Mouse (Mus musculus): ENCODE results near the gene Ppp1r1b. TPM values are rescaled to one million over a fixed set of nuclear protein-coding genes. Genes with fewer than 3 reads are reported as not detected.
A peak's percentile ranks its signal among the peaks of the same experiment; 100 is the strongest.

Ppp1r1b gene
- polyA plus RNA-seq, 1 experiment from 2014 or later: 1.2 TPM

DNA sequence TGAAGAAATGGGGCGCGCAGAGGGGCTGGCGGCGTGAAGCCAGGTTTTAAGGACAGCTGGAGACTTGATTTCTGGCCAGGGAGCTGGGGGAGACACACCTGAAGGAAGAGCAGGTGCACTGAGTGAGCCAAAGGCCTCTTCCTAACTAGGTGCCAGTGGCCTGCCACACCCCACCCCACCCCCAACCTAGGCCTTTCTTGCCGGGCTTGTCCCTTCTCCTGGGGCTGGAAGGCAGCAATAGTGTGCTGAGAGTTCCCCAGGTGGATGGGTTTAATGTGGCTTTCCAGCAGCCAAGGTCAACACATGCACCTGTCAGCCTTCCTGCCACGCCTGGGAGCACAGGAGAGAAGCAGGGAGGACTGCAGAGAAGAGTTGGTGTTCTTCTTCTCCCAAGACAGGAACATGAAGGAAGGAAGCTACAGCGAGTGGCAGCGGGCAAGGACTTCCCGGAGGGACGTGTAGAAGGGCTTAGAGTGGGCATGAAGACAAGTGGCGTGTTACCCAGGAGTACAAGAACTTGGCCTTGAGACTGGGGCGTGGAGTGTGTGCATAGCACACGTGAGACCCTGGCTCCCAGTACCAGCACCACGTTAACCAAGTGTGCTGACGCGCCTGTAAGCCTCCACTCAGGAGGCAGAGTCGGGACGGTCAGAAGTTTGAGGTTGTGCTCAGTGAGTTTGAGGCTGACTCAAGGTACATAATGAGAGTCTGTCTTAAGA lies 4.2 kb downstream of the Ppp1r1b start:
- 76% methylated on average over 18 of the region's 18 CpGs for WGBS
- Histone ChIP-seq H3K4me2 (no peak overlapping the region), H3K4me1 (peaks cover 17% of the 10 kb centered on the region), H3K36me3 (no peaks in the 10 kb centered on the region), H3K9ac (no peak overlapping the region), H3K27ac (no peak overlapping the region), H3K9me3 (no peaks in the 10 kb centered on the region), H3K4me3 (no peak overlapping the region), H3K27me3 (peaks cover 74% of the 10 kb centered on the region)
- ATAC-seq (ENCODE audit: insufficient number of reproducible peaks, insufficient read depth, low FRiP score, low TSS enrichment, low read depth): no peak

- Histone ChIP-seq H3K36me3 (no peaks in the 10 kb centered on the region), H3K4me2 (no peak overlapping the region), H3K9me3 (no peaks in the 10 kb centered on the region), H3K4me1 (peaks cover 12% of the 10 kb centered on the region), H3K9ac (no peak overlapping the region; the same call in 1 of the 2 replicates), H3K4me3 (no peak overlapping the region), H3K27ac (no peak overlapping the region), H3K27me3 (peaks cover 61% of the 10 kb centered on the region)
- ATAC-seq (ENCODE audit: insufficient number of reproducible peaks, insufficient read depth, low FRiP score, low TSS enrichment, low read depth): no peak
- WGBS: 26% methylated on average over 8 of the region's 8 CpGs
Measured at GRCm38 (mm10) chr11:98353651-98354211, 5.5 kb downstream of the Ppp1r1b start.

DNA sequence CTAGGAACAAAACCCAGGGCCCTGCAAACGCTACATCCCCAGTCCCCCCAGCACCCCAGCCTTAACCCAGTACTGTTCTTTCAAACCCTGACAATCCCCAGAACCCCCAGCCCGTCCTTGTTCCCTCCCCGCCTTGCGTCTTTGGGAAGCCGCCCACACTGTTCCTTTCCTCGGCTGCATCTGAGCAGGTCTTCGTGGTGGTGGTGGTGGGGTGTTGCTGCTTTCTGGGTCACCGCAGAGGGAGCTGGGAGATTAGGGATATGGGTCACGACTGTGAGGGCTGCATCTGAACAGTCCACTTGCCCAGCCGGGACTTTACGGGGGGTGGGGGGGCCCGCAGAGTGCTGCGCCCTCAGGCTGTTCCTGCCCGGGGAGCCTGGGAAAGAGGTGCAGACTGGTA lies 6.2 kb downstream of the Ppp1r1b start:
- Histone ChIP-seq H3K27me3 (peaks cover 54% of the 10 kb centered on the region), H3K9ac (no peak overlapping the region), H3K27ac (no peak overlapping the region), H3K4me2 (no peak overlapping the region), H3K36me3 (no peaks in the 10 kb centered on the region), H3K4me1 (peaks cover 12% of the 10 kb centered on the region), H3K9me3 (no peaks in the 10 kb centered on the region), H3K4me3 (no peak overlapping the region)
- 57% methylated on average over 14 of the region's 14 CpGs for WGBS
- ATAC-seq (ENCODE audit: insufficient number of reproducible peaks, insufficient read depth, low FRiP score, low TSS enrichment, low read depth): no peak

DNA sequence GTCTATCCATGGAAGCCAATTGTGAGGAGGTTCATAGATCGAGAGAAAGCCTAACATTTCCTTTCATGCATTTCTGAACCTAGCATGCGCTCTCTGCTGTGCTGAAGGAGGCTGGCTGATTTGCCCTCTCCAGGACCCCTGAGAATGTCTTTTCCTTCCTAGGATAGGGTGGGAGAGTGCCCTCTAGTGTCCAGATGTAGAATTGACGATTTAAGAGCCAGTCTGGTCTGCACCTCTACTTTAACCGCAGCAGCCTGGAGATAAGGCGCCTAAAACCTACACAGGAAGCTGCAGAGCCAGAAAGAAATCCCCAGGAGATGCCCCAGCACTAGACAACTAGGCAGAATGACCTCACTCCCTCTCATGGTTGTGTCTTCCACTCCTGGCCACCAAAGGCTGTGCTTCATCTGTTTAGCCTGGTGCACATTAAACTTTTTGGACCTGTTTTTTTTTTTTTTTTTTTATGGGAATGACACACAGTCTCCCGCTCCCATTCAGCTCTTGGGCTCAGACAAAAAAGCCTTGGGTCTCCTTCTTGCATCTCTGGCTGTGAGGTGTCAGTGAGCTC lies 7.6 kb downstream of the Ppp1r1b start:
- no peaks in the 10 kb centered on the region for H3K9me3 ChIP-seq
- no peak overlapping the region for H3K4me2 ChIP-seq
- 11% methylated on average over 6 of the region's 6 CpGs for WGBS
- ATAC-seq (ENCODE audit: insufficient number of reproducible peaks, insufficient read depth, low FRiP score, low TSS enrichment, low read depth): no peak
- no peak overlapping the region for H3K9ac ChIP-seq
- H3K36me3 ChIP-seq: no peaks in the 10 kb centered on the region
- H3K4me1 ChIP-seq: peaks cover 25% of the 10 kb centered on the region
- H3K4me3 ChIP-seq: no peak overlapping the region
- H3K27ac ChIP-seq: no peak overlapping the region
- H3K27me3 ChIP-seq: peaks cover 40% of the 10 kb centered on the region

- no peak overlapping the region for H3K4me3 ChIP-seq
- H3K4me2 ChIP-seq: 0 out of 2 replicates have a peak overlapping the region, but pooled peaks have one; percentile 86
- peaks cover 30% of the 10 kb centered on the region for H3K27me3 ChIP-seq
- H3K9me3 ChIP-seq: no peaks in the 10 kb centered on the region
- H3K9ac ChIP-seq: no peak overlapping the region
- H3K4me1 ChIP-seq: peaks cover 33% of the 10 kb centered on the region
- H3K36me3 ChIP-seq: no peaks in the 10 kb centered on the region
- 77% methylated on average over 7 of the region's 7 CpGs for WGBS
- ATAC-seq (ENCODE audit: insufficient number of reproducible peaks, insufficient read depth, low FRiP score, low TSS enrichment, low read depth): no peak
- 0 out of 2 replicates have a peak overlapping the region, but pooled peaks have one; percentile 88 for H3K27ac ChIP-seq
Measured at GRCm38 (mm10) chr11:98356625-98357394, 8.6 kb downstream of the Ppp1r1b start.

DNA sequence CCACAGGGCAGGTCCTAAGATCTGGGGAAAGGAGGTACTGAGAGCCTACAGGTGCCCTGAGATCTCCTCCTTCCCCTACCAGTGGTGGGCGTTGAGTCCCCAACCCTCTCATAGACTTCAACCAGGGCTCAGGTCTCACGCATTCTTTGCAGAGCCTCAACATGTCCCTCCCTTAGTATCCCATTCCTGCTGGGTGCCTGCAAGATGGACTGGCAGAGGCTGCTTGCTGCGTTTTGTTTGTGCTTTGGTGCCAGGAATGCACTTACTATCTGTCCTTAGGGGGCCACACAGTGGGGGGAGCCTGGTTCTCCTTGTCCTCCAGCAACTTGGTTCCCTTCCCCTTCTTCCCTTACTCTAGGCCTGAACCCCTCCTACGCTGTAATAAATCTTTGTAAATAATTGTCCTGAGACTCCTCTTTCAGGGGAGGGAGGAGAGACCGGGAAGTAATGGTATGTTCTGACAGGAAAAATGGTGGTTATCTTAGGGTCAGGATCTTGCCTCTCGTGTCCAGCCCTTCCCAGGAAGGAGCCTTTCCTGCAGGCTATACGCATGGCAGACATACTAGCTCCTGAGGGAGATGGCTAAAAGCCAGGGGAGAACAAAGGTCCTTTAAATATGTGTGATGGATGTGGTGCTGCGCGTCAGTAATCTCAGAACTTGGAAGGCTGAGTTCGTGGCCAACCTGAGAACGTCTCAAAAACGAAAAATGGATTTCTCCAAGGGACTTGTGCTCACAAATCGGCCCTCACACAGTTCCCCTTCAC lies 9.4 kb downstream of the Ppp1r1b start:
- H3K4me2 ChIP-seq: peak overlapping the region; percentile 86
- no peaks in the 10 kb centered on the region for H3K36me3 ChIP-seq
- no peak for ATAC-seq (ENCODE audit: insufficient number of reproducible peaks, insufficient read depth, low FRiP score, low TSS enrichment, low read depth)
- H3K27me3 ChIP-seq: peaks cover 23% of the 10 kb centered on the region
- H3K27ac ChIP-seq: peak overlapping the region; percentile 88; the same call in 1 of the 2 replicates
- WGBS: 8% methylated on average over 13 of the region's 13 CpGs
- no peaks in the 10 kb centered on the region for H3K9me3 ChIP-seq
- H3K4me3 ChIP-seq: peak overlapping the region; percentile 70
- H3K4me1 ChIP-seq: peaks cover 40% of the 10 kb centered on the region
- H3K9ac ChIP-seq: peak overlapping the region; percentile 82

DNA sequence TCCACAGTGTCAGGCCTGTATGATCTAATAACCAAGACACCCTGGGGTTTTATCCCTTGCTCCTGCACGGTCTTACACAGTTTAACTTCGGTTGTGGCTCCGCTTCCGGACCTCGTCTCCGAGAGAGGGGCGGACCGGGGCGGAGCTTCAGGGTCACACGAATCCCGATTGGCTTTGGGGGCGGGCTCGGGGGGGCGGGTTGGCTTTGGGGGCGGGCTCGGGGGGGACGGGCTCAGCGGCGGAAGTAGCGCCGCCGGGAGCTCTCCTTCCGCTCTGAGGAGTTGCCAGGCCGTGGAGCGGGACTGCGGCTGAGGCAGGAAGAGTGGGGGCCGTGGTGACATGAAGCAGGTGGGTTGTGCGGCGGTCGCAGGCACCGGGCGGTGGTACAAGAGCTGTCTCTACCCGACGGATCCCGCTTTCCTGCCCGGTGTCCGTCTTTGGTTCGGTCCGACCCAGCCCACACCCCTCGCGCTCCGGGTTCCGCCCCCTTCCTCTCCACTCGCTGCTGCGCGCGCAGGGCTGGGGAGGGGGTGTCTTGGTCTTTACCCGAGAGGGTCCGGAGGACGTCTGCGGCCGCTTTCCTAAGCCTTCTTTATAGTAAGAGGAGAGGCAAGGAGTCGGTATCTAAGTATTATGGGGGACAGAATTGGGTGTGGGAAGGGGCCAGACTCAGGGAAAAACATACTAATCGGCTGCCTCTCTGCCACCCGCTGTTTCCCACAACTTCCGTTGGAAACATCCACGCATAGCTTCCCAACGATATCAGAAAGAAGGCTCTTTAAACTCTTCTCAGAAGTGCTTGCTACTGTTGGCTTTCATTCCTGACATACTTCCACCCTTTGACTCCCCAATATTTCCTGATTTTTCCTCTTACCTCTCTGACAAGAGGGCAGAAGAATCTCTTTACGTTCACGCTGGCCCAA lies 10.2 kb downstream of the Ppp1r1b start, which contains the start of gene Stard3:
TSS of gene Stard3 (plus strand) at position 208 of the 923 bp plus-strand sequence.
- Histone ChIP-seq H3K9ac (peak within 1 kb of the TSS; percentile 82), H3K9me3 (no peaks in the 10 kb centered on the region), H3K27me3 (peaks cover 14% of the 10 kb centered on the region), H3K4me3 (peak within 1 kb of the TSS; percentile 70), H3K4me2 (peak within 1 kb of the TSS; percentile 86), H3K4me1 (peaks cover 40% of the 10 kb centered on the region), H3K27ac (peak within 1 kb of the TSS; percentile 88), H3K36me3 (no peaks in the 10 kb centered on the region)
- WGBS: 1% methylated on average over 60 of the region's 60 CpGs
- peak; percentile 86 for ATAC-seq (ENCODE audit: insufficient number of reproducible peaks, insufficient read depth, low FRiP score, low TSS enrichment, low read depth)

GRCm38 (mm10) chr11:98360866-98361521 lies 12.8 kb downstream of the Ppp1r1b start:
- no peaks in the 10 kb centered on the region for H3K9me3 ChIP-seq
- H3K36me3 ChIP-seq: no peaks in the 10 kb centered on the region
- 38% methylated on average over 9 of the region's 9 CpGs for WGBS
- H3K27me3 ChIP-seq: no peaks in the 10 kb centered on the region; the same call in 1 of the 2 replicates
- H3K4me2 ChIP-seq: no peak overlapping the region
- H3K27ac ChIP-seq: no peak overlapping the region
- H3K4me3 ChIP-seq: no peak overlapping the region
- H3K9ac ChIP-seq: peak overlapping the region; percentile 28; the same call in 1 of the 2 replicates
- H3K4me1 ChIP-seq: peaks cover 40% of the 10 kb centered on the region
- ATAC-seq (ENCODE audit: insufficient number of reproducible peaks, insufficient read depth, low FRiP score, low TSS enrichment, low read depth): no peak

- no peak overlapping the region for H3K27ac ChIP-seq
- H3K9ac ChIP-seq: no peak overlapping the region
- H3K4me1 ChIP-seq: peaks cover 34% of the 10 kb centered on the region
- 83% methylated on average over 5 of the region's 5 CpGs for WGBS
- H3K36me3 ChIP-seq: 0 out of 2 replicates have a peak, but pooled peaks cover 6% of the 10 kb centered on the region
- H3K9me3 ChIP-seq: no peaks in the 10 kb centered on the region
- H3K4me3 ChIP-seq: no peak overlapping the region
- no peak for ATAC-seq (ENCODE audit: insufficient number of reproducible peaks, insufficient read depth, low FRiP score, low TSS enrichment, low read depth)
- no peak overlapping the region for H3K4me2 ChIP-seq
- no peaks in the 10 kb centered on the region for H3K27me3 ChIP-seq
Measured at GRCm38 (mm10) chr11:98363817-98364216, 15.6 kb downstream of the Ppp1r1b start.

DNA sequence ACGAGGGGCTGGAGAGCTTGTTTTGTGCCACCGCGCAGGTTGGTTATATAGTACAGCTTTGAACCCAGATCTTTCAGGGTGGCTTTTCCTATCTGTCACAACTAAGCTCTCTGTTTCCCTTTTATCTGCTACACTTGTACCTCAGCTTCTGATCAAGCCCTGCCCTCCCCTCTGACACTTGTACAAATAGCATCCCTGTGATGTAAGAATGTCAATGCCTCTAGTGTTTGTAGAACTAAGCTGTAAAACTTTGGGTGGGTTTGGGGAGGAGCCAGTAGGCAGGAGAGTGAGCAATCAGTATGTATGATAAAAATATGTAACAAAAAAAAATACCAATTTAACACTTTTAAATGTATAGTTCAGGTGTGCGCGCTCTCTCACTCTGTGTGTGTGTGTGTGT lies 16.2 kb downstream of the Ppp1r1b start:
- H3K4me2 ChIP-seq: no peak overlapping the region
- no peak overlapping the region for H3K4me3 ChIP-seq
- no peak overlapping the region for H3K27ac ChIP-seq
- 93% methylated on average over 5 of the region's 5 CpGs for WGBS
- H3K36me3 ChIP-seq: 0 out of 2 replicates have a peak, but pooled peaks cover 6% of the 10 kb centered on the region
- no peaks in the 10 kb centered on the region for H3K9me3 ChIP-seq
- peaks cover 28% of the 10 kb centered on the region for H3K4me1 ChIP-seq
- ATAC-seq (ENCODE audit: insufficient number of reproducible peaks, insufficient read depth, low FRiP score, low TSS enrichment, low read depth): no peak
- no peaks in the 10 kb centered on the region for H3K27me3 ChIP-seq
- H3K9ac ChIP-seq: no peak overlapping the region
